Mouse (Mus musculus) bone marrow, adult 2 months (tissue): Measurements from ENCODE around the gene Lss.

Experiments used
- CTCF ChIP-seq: fragments of 200-500 bp; IDR thresholded peaks from 2 replicates; pipeline ENCODE4 v1.5.1; 2011; ENCODE audit warnings: low read length, control low read depth; ENCODE audit not compliant: control insufficient read depth, insufficient read depth
- POLR2A ChIP-seq: fragments of 200-500 bp; IDR thresholded peaks from 2 replicates; pipeline ENCODE4 v1.6.1; 2011; ENCODE audit warnings: low read depth, mild to moderate bottlenecking, control low read depth, low read length, borderline replicate concordance; ENCODE audit not compliant: control insufficient read depth

- TF ChIP-seq CTCF, result no peak
- TF ChIP-seq POLR2A, result no peak
Measured at GRCm38 (mm10) chr10:76495501-76495900, 35.9 kb upstream of the Lss start.
